In genomic region chr11:62064565-62064964, GRCm38 (mm10) we compare ENCODE assay signal across 24 mouse cellular contexts.
DNase-seq lines count a peak whose midpoint lies in the region; ATAC-seq and TF ChIP-seq lines count a peak whose summit lies in the region.
"Had no signal": no experiment of that assay in that cellular context is flagged by ENCODE, and none has a peak within 500 bp of the region (broad histone marks: within the 10 kb centered on the region; RNA-seq: fewer than 3 reads in every experiment).

No protein-coding gene starts in this region.

- TF ChIP-seq RAD21 in MEL (IDR thresholded peaks at IDR 0.05; ENCODE audit: low read depth, low read length) = no peak

- TF ChIP-seq EP300 in MEL (IDR thresholded peaks at IDR 0.05; ENCODE audit: low read depth in 1 of 2, low read length in 2 of 2) = peak in 1 of 2 experiments; percentile 37; a peak in 1 of 4 replicates

- 8% methylated on average over 1 of the region's 1 CpGs for WGBS in liver, embryonic 13.5 days (ENCODE audit: insufficient replicate concordance)
- WGBS in liver, embryonic 11.5 days = 35% methylated on average over 1 of the region's 1 CpGs
- 9% methylated on average over 1 of the region's 1 CpGs for WGBS in liver, embryonic 16.5 days (ENCODE audit: insufficient replicate concordance)

- ATAC-seq in liver, embryonic 13.5 days (ENCODE audit: low read depth) = peak; percentile 67; the same call in 1 of the 2 replicates
- no peak for ATAC-seq in liver, embryonic 11.5 days (replicated peaks; ENCODE audit: low FRiP score)
- ATAC-seq in liver, embryonic 16.5 days (ENCODE audit: low read depth) = 0 out of 2 replicates have a peak, but pooled peaks have one; percentile 32
- ATAC-seq: CD4-positive, CD25-positive, alpha-beta regulatory T cell, adult 4 months; forebrain, embryonic 13.5 days; forebrain, embryonic 16.5 days; hindbrain, embryonic 16.5 days; Patski had no signal

- no peak overlapping the region for H3K4me3 ChIP-seq in liver, embryonic 13.5 days (replicated peaks)
- no peak overlapping the region for H3K4me3 ChIP-seq in liver, embryonic 11.5 days (ENCODE audit: low read depth, low read length)
- H3K4me3 ChIP-seq in MEL (ENCODE audit: control insufficient read depth in 1 of 2, insufficient read depth in 1 of 2, low read depth in 2 of 2, low read length in 2 of 2) = no peak overlapping the region
- H3K4me3 ChIP-seq in liver, embryonic 16.5 days (ENCODE audit: low read depth, low read length) = no peak overlapping the region
- no peak overlapping the region for H3K4me3 ChIP-seq in myocyte
- H3K4me3 ChIP-seq: forebrain, embryonic 10.5 days; forebrain, embryonic 13.5 days; heart, embryonic 12.5 days; heart, embryonic 15.5 days; hindbrain, embryonic 10.5 days; hindbrain, embryonic 13.5 days had no signal

- no peak overlapping the region for H3K9ac ChIP-seq in liver, embryonic 13.5 days
- H3K9ac ChIP-seq in liver, embryonic 11.5 days (ENCODE audit: low read depth, low read length) = no peak overlapping the region
- H3K9ac ChIP-seq in MEL (ENCODE audit: control insufficient read depth, low read depth, low read length, poor library complexity, severe bottlenecking) = no peak overlapping the region
- H3K9ac ChIP-seq in liver, embryonic 16.5 days (ENCODE audit: low read depth, low read length) = no peak overlapping the region
- H3K9ac ChIP-seq: forebrain, embryonic 13.5 days; heart, embryonic 12.5 days; heart, embryonic 15.5 days; hindbrain, embryonic 13.5 days had no signal

- no peak for DNase-seq in liver, embryonic 13.5 days
- DNase-seq in liver, embryonic 11.5 days (ENCODE audit: low spot score) = no peak
- DNase-seq in MEL (ENCODE audit: low read depth, low spot score) = peak; percentile 41
- no peak for DNase-seq in yolk sac, embryonic 10.5 days (ENCODE audit: low spot score)
- DNase-seq: adrenal gland, postnatal 10 days; adrenal gland, postnatal 36 days; cerebellum, adult 11 months; cerebellum, postnatal 14 days; gastrocnemius, postnatal 10 days; gastrocnemius, postnatal 36 days; heart, postnatal 10 days; heart, postnatal 36 days had no signal

- H3K27ac ChIP-seq in liver, embryonic 13.5 days = no peak overlapping the region
- no peak overlapping the region for H3K27ac ChIP-seq in liver, embryonic 11.5 days (ENCODE audit: low read depth, low read length)
- no peak overlapping the region for H3K27ac ChIP-seq in MEL (ENCODE audit: control insufficient read depth, low read depth, low read length)
- no peak overlapping the region for H3K27ac ChIP-seq in liver, embryonic 16.5 days (ENCODE audit: low read length)
- H3K27ac ChIP-seq: forebrain, embryonic 10.5 days; forebrain, embryonic 13.5 days; heart, embryonic 15.5 days; hindbrain, embryonic 10.5 days; hindbrain, embryonic 13.5 days had no signal

- H3K4me2 ChIP-seq in liver, embryonic 13.5 days = no peak overlapping the region
- H3K4me2 ChIP-seq in liver, embryonic 11.5 days = no peak overlapping the region
- H3K4me2 ChIP-seq in liver, embryonic 16.5 days (ENCODE audit: low read depth, low read length) = no peak overlapping the region
- H3K4me2 ChIP-seq in myocyte (ENCODE audit: low read depth) = peak overlapping the region; percentile 6
- H3K4me2 ChIP-seq: forebrain, embryonic 13.5 days; heart, embryonic 12.5 days; heart, embryonic 15.5 days; hindbrain, embryonic 13.5 days had no signal

- peaks cover 44% of the 10 kb centered on the region for H3K4me1 ChIP-seq in liver, embryonic 13.5 days (replicated peaks)
- H3K4me1 ChIP-seq in liver, embryonic 11.5 days (replicated peaks; ENCODE audit: control insufficient read depth, insufficient read depth, low read length) = peaks cover 25% of the 10 kb centered on the region
- peaks cover 12 to 16% of the 10 kb centered on the region in 2 experiments for H3K4me1 ChIP-seq in MEL (ENCODE audit: control insufficient read depth in 1 of 2, insufficient read depth in 2 of 2, low read length in 2 of 2)
- peaks cover 9% of the 10 kb centered on the region for H3K4me1 ChIP-seq in liver, embryonic 16.5 days (ENCODE audit: control insufficient read depth, low read depth, low read length)

- H3K36me3 ChIP-seq in liver, embryonic 13.5 days = no peaks in the 10 kb centered on the region
- H3K36me3 ChIP-seq in liver, embryonic 11.5 days (ENCODE audit: control insufficient read depth, insufficient read depth, low read length) = no peaks in the 10 kb centered on the region
- peaks cover 0 to 18% of the 10 kb centered on the region in 2 experiments; a peak in 2 of 4 replicates for H3K36me3 ChIP-seq in MEL (ENCODE audit: control insufficient read depth in 1 of 2, insufficient read depth in 2 of 2, low read length in 2 of 2)
- H3K36me3 ChIP-seq in liver, embryonic 16.5 days (ENCODE audit: control insufficient read depth, insufficient read depth) = no peaks in the 10 kb centered on the region
- H3K36me3 ChIP-seq in myocyte (ENCODE audit: control insufficient read depth, insufficient read depth) = no peaks in the 10 kb centered on the region
- H3K36me3 ChIP-seq: forebrain, embryonic 10.5 days; heart, embryonic 12.5 days; heart, embryonic 15.5 days; hindbrain, embryonic 10.5 days; hindbrain, embryonic 13.5 days had no signal

- no peak for TF ChIP-seq CTCF in MEL (IDR thresholded peaks at IDR 0.05 in 2 of 3, conservative IDR thresholded peaks at IDR 0.05 in 1 of 3; ENCODE audit: control insufficient read depth in 1 of 3, insufficient read depth in 1 of 3, low read depth in 2 of 3, low read length in 3 of 3, poor library complexity in 1 of 3, severe bottlenecking in 1 of 3)

- no peaks in the 10 kb centered on the region for H3K9me3 ChIP-seq in liver, embryonic 13.5 days (replicated peaks)
- no peaks in the 10 kb centered on the region for H3K9me3 ChIP-seq in liver, embryonic 11.5 days (ENCODE audit: control insufficient read depth, low read length)
- H3K9me3 ChIP-seq in MEL (replicated peaks; ENCODE audit: insufficient read depth, low read length) = no peaks in the 10 kb centered on the region
- H3K9me3 ChIP-seq in liver, embryonic 16.5 days (replicated peaks; ENCODE audit: control insufficient read depth, low read length) = no peaks in the 10 kb centered on the region
- H3K9me3 ChIP-seq: forebrain, embryonic 10.5 days; forebrain, embryonic 13.5 days; heart, embryonic 12.5 days; heart, embryonic 15.5 days; hindbrain, embryonic 10.5 days; hindbrain, embryonic 13.5 days had no signal

- TF ChIP-seq POLR2A in MEL (IDR thresholded peaks at IDR 0.05; ENCODE audit: control insufficient read depth in 1 of 2, insufficient read depth in 1 of 2, low read depth in 1 of 2, low read length in 2 of 2, poor library complexity in 1 of 2) (no peak), myocyte (IDR thresholded peaks at IDR 0.05; ENCODE audit: insufficient read length, low read depth) (no peak)

- H3ac ChIP-seq in myocyte (ENCODE audit: control insufficient read depth, insufficient read length) = no peak overlapping the region

- H3K79me2 ChIP-seq in MEL (ENCODE audit: control insufficient read depth, insufficient read depth, low read length, poor library complexity) (no peaks in the 10 kb centered on the region), myocyte (ENCODE audit: control insufficient read depth, insufficient read depth) (no peaks in the 10 kb centered on the region)

- H3K27me3 ChIP-seq in liver, embryonic 13.5 days = no peaks in the 10 kb centered on the region
- H3K27me3 ChIP-seq in liver, embryonic 11.5 days (replicated peaks; ENCODE audit: control insufficient read depth, insufficient read depth, low read length) = no peaks in the 10 kb centered on the region
- H3K27me3 ChIP-seq in MEL (ENCODE audit: control insufficient read depth in 1 of 2, insufficient read depth in 2 of 2, low read length in 2 of 2) = no peaks in the 10 kb centered on the region
- no peaks in the 10 kb centered on the region for H3K27me3 ChIP-seq in liver, embryonic 16.5 days (ENCODE audit: control insufficient read depth, insufficient read depth, low read depth, low read length)
- no peaks in the 10 kb centered on the region for H3K27me3 ChIP-seq in myocyte (ENCODE audit: control insufficient read depth, insufficient read depth, insufficient read length)
- H3K27me3 ChIP-seq: forebrain, embryonic 13.5 days; heart, embryonic 12.5 days; heart, embryonic 15.5 days; hindbrain, embryonic 13.5 days; Patski had no signal

TF ChIP-seq in MEL, 35 proteins besides CTCF, POLR2A, EP300 and RAD21:
- TF ChIP-seq CHD1 (IDR thresholded peaks at IDR 0.05; ENCODE audit: low read depth, low read length) = no peak
- TF ChIP-seq RCOR1 (IDR thresholded peaks at IDR 0.05; ENCODE audit: low read depth, low read length) = peak; percentile 49; the same call in 1 of the 2 replicates

TF ChIP-seq in myocyte, 11 proteins besides CTCF, POLR2A, EP300 and RAD21:
- no peak for TF ChIP-seq MYOD1 (IDR thresholded peaks at IDR 0.05; ENCODE audit: control insufficient read depth in 1 of 3, insufficient read length in 2 of 3, low read depth in 2 of 3)
- no peak for TF ChIP-seq CEBPB (IDR thresholded peaks at IDR 0.05; ENCODE audit: insufficient read depth, poor library complexity, severe bottlenecking)
- TF ChIP-seq TCF12 (IDR thresholded peaks at IDR 0.05; ENCODE audit: insufficient read depth, poor library complexity, severe bottlenecking) = no peak
- no peak for TF ChIP-seq TCF3 (IDR thresholded peaks at IDR 0.05; ENCODE audit: insufficient read length, low read depth)
- TF ChIP-seq SRF (IDR thresholded peaks at IDR 0.05; ENCODE audit: control insufficient read depth, insufficient read length, low read depth) = no peak
- no peak for TF ChIP-seq MAX (IDR thresholded peaks at IDR 0.05; ENCODE audit: low read depth)
- TF ChIP-seq POLR2AphosphoS2 (IDR thresholded peaks at IDR 0.05; ENCODE audit: insufficient read length, low read depth) = no peak
- TF ChIP-seq REST (IDR thresholded peaks at IDR 0.05; ENCODE audit: insufficient read depth, insufficient read length) = no peak
- TF ChIP-seq E2F4 (IDR thresholded peaks at IDR 0.05; ENCODE audit: insufficient read depth) = no peak
- no peak for TF ChIP-seq USF1 (IDR thresholded peaks at IDR 0.05; ENCODE audit: low read depth)
- no peak for TF ChIP-seq MYOG (IDR thresholded peaks at IDR 0.05; ENCODE audit: control insufficient read depth in 1 of 3, insufficient read depth in 1 of 3, insufficient read length in 2 of 3, low read depth in 2 of 3)
